Mouse (Mus musculus): ENCODE measurements at regions not wholly inside any gene's neighbourhood (a gene's known extent, or its start where the extent isn't known, plus 50 kb on each side); places are given as distances from the start of the nearest gene placed in this dataset.

GRCm38 (mm10) chr16:52601068-52601829 lies 147.4 kb upstream of the Alcam start:
- Histone ChIP-seq H3K4me3 (no peak overlapping the region), H3K9me3 (0 out of 2 replicates have a peak, but pooled peaks cover 5% of the 10 kb centered on the region), H3K9ac (no peak overlapping the region), H3K4me2 (no peak overlapping the region), H3K36me3 (no peaks in the 10 kb centered on the region), H3K27ac (replicated peaks) (no peak overlapping the region), H3K27me3 (no peaks in the 10 kb centered on the region), H3K4me1 (replicated peaks) (0 out of 2 replicates have a peak, but pooled peaks cover 5% of the 10 kb centered on the region)
- 53% methylated on average over 8 of the region's 8 CpGs for WGBS
- peak; percentile 50; the same call in 1 of the 2 replicates for ATAC-seq (ENCODE audit: low read depth)

- Histone ChIP-seq H3K27me3 (no peaks in the 10 kb centered on the region), H3K4me1 (replicated peaks) (0 out of 2 replicates have a peak, but pooled peaks cover 5% of the 10 kb centered on the region), H3K9ac (no peak overlapping the region), H3K27ac (replicated peaks) (no peak overlapping the region), H3K9me3 (no peaks in the 10 kb centered on the region), H3K4me3 (no peak overlapping the region), H3K36me3 (no peaks in the 10 kb centered on the region), H3K4me2 (no peak overlapping the region)
- WGBS = 67% methylated on average over 1 of the region's 1 CpGs
- no peak for ATAC-seq (ENCODE audit: low read depth)
Observed at GRCm38 (mm10) chr16:52598232-52598631, 144.4 kb upstream of the Alcam start.

- no peak overlapping the region for H3K9ac ChIP-seq
- no peak overlapping the region for H3K4me3 ChIP-seq
- no peak overlapping the region for H3K4me2 ChIP-seq
- H3K9me3 ChIP-seq = no peaks in the 10 kb centered on the region
- no peaks in the 10 kb centered on the region for H3K27me3 ChIP-seq
- ATAC-seq (ENCODE audit: low read depth) = peak; percentile 40; the same call in 1 of the 2 replicates
- WGBS = 58% methylated on average over 7 of the region's 7 CpGs
- H3K4me1 ChIP-seq (replicated peaks) = 0 out of 2 replicates have a peak, but pooled peaks cover 5% of the 10 kb centered on the region
- H3K27ac ChIP-seq (replicated peaks) = no peak overlapping the region
- H3K36me3 ChIP-seq = no peaks in the 10 kb centered on the region
Observed at GRCm38 (mm10) chr16:52597181-52597580, 143.3 kb upstream of the Alcam start.

DNA sequence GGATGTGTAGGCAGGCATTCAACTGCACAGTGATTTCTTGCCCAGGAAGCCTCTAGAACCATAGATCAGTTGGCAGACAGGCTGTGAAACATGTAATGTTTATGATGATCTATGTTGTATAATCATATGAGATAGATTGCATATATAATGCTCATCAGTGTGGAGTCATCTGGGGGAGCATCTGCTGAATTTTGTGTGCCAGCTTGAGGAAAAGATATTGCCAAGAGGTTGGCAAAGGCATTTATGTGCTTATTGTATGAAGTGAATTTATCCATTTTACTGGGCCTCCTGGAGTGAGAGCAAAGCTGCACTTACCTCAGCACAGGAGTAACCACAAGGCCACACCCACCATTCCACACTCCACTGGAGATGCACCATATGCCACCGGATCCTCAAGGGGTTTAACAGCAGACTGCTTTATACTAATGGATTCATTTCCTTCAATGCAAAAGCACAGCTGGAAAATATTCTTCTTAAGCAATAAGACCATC lies 134.5 kb upstream of the Alcam start:
- no peaks in the 10 kb centered on the region for H3K4me1 ChIP-seq (replicated peaks)
- no peak overlapping the region for H3K4me3 ChIP-seq
- H3K9ac ChIP-seq = no peak overlapping the region
- H3K4me2 ChIP-seq = no peak overlapping the region
- H3K9me3 ChIP-seq = no peaks in the 10 kb centered on the region
- no peak overlapping the region for H3K27ac ChIP-seq (replicated peaks)
- no peaks in the 10 kb centered on the region for H3K27me3 ChIP-seq
- no peaks in the 10 kb centered on the region for H3K36me3 ChIP-seq
- 59% methylated on average over 1 of the region's 1 CpGs for WGBS
- peak; percentile 80 for ATAC-seq (ENCODE audit: low read depth)

DNA sequence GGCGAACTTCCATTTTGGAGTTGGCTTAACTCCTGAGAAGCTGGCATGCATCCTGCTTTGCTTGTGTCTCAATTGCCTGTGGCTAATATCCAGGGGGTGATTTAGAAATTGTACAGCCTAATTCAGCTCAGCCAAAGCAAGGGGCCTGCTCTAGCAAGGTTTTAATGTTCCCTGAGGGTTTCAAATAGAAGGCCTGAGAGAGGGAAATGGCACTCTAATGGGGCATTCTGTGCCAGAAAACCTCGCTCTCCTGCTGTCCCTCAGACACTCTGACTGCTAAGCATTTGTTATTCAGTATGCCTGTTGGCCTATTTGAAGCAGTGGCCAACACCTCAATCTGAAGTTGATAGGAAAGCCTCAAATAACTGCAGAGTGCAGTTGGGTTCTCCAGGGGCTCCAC lies 115.2 kb upstream of the Alcam start:
- H3K27ac ChIP-seq (replicated peaks) = no peak overlapping the region
- H3K9ac ChIP-seq = no peak overlapping the region
- no peaks in the 10 kb centered on the region for H3K9me3 ChIP-seq
- peak; percentile 40; the same call in 1 of the 2 replicates for ATAC-seq (ENCODE audit: low read depth)
- no peaks in the 10 kb centered on the region for H3K36me3 ChIP-seq
- H3K4me3 ChIP-seq = no peak overlapping the region
- no peaks in the 10 kb centered on the region for H3K27me3 ChIP-seq
- H3K4me2 ChIP-seq = no peak overlapping the region
- 47% methylated on average over 2 of the region's 2 CpGs for WGBS
- 0 out of 2 replicates have a peak, but pooled peaks cover 7% of the 10 kb centered on the region for H3K4me1 ChIP-seq (replicated peaks)

DNA sequence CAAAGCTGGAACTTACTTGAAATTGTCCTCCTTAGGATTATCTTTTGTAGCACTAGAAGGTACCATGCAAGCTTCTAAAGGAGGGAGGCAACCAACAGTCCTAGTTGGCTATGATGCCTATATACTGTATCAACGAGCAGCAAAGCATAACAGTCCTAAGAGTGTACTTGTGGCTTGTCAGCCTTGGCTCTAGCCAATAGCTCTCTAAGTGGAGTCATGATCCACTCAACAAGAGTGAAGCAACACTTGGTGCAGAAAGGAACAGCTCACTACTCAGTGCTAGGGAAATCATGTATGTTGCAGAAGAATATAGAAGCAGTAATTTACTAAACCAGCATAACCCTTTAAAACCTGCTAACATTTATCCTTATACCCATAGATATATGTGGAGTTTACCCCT lies 82.4 kb upstream of the Alcam start:
- Histone ChIP-seq H3K4me3 (no peak overlapping the region), H3K27me3 (no peaks in the 10 kb centered on the region), H3K36me3 (no peaks in the 10 kb centered on the region), H3K9ac (no peak overlapping the region), H3K4me1 (replicated peaks) (no peaks in the 10 kb centered on the region), H3K4me2 (no peak overlapping the region), H3K9me3 (no peaks in the 10 kb centered on the region), H3K27ac (replicated peaks) (no peak overlapping the region)
- WGBS = 82% methylated on average over 1 of the region's 1 CpGs
- ATAC-seq (ENCODE audit: low read depth) = no peak

- Histone ChIP-seq H3K4me3 (no peak overlapping the region), H3K27me3 (no peaks in the 10 kb centered on the region), H3K36me3 (no peaks in the 10 kb centered on the region), H3K9me3 (no peaks in the 10 kb centered on the region), H3K9ac (no peak overlapping the region), H3K4me1 (replicated peaks) (no peaks in the 10 kb centered on the region), H3K4me2 (no peak overlapping the region), H3K27ac (replicated peaks) (no peak overlapping the region)
- no peak for ATAC-seq (ENCODE audit: low read depth)
- 85% methylated on average over 1 of the region's 1 CpGs for WGBS
Observed at GRCm38 (mm10) chr16:52534601-52535000, 80.7 kb upstream of the Alcam start.

- 0 out of 2 replicates have a peak, but pooled peaks have one; percentile 63 for ATAC-seq (ENCODE audit: low read depth)
- Histone ChIP-seq H3K27ac (replicated peaks) (no peak overlapping the region), H3K4me1 (replicated peaks) (no peaks in the 10 kb centered on the region), H3K4me2 (no peak overlapping the region), H3K9me3 (no peaks in the 10 kb centered on the region), H3K9ac (no peak overlapping the region), H3K27me3 (no peaks in the 10 kb centered on the region), H3K36me3 (no peaks in the 10 kb centered on the region), H3K4me3 (no peak overlapping the region)
- WGBS = 63% methylated on average over 1 of the region's 1 CpGs
Observed at GRCm38 (mm10) chr16:52532475-52533083, 78.7 kb upstream of the Alcam start.

DNA sequence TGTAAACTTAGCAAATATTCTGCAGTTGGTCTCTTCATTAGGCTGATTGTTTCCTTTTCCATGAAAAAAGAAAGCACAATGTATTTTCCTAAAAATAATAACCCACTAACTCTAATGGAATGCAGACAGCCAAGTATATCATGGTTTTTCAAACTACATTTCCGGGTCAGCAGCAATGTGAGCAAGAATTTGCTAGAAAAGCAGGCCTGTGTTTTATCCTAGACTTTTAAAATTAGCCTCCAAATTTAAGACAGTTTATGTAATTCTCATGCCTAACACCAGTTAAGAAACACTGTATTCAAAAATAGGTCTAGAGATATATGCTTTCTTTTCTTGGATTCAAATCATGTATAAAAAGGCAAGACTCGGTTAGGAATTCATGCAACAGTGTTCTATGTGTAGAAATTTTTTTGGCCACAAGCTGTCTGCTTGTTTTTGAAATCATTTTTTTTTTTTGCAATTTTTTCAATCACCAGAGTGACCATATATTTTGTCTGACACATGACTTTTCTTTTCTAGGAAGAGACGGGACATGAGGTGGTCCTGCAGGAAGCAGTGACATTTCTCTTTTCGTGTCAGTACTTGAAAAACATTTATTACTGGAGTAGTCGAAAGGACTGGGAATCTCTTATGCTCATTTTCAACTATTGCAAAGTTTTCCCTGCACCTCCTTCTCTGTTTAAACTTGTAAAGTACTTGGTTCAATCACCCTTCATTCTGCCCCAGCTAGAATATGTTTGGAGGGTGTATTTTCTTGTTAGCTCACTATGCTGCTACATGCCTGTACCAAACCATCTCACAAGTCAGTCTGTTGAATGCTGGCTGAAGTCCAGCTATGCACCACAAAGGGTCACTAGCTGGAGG lies 59.9 kb upstream of the Alcam start:
- H3K9me3 ChIP-seq = no peaks in the 10 kb centered on the region
- H3K4me2 ChIP-seq = no peak overlapping the region
- WGBS = 81% methylated on average over 5 of the region's 5 CpGs
- no peak overlapping the region for H3K9ac ChIP-seq
- H3K27me3 ChIP-seq = no peaks in the 10 kb centered on the region
- no peaks in the 10 kb centered on the region for H3K4me1 ChIP-seq (replicated peaks)
- no peak overlapping the region for H3K27ac ChIP-seq (replicated peaks)
- ATAC-seq (ENCODE audit: low read depth) = no peak
- no peaks in the 10 kb centered on the region for H3K36me3 ChIP-seq
- H3K4me3 ChIP-seq = no peak overlapping the region

DNA sequence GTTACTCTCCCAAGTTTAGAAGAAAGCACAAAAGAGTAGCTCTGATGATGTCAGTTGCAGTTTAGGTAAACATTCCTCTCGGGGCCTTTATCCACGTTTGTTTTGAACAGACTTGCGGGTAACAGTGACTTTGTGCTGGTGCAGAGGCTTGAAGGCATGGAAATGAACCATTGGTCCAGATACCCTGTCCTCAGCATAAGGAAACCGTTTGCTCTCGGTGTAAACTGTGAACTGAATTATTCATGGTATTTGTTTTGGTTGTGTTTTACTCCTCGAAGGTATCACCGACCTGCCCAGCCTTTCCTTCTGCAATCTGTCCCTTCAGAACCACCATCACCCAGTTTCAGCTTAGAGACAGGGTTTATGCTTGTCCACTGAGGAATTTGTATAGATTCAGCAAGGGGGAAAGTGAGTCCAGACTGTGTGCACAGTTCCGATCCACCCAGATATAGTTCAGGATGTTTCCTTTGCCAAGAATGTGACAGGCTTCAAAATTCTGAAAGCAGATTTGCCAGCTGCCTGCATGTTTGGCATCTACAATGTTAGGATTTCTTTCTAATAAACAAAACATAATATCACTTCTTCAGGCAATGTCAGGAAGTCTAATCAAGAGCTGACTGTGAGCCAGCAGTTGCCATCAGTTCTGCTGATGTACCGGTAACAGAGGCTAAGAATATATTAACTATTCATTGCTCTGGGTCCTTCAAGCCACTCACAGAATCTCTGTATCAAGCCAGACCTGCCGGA lies 54.9 kb upstream of the Alcam start:
- no peaks in the 10 kb centered on the region for H3K4me1 ChIP-seq (replicated peaks)
- ATAC-seq (ENCODE audit: low read depth) = no peak
- WGBS = 77% methylated on average over 10 of the region's 10 CpGs

More for the DNA sequence above, 54.9 kb upstream of the Alcam start:
- no peak overlapping the region for H3K4me3 ChIP-seq
- H3K36me3 ChIP-seq = no peaks in the 10 kb centered on the region
- H3K27me3 ChIP-seq = no peaks in the 10 kb centered on the region
- H3K9me3 ChIP-seq = no peaks in the 10 kb centered on the region
- H3K27ac ChIP-seq (replicated peaks) = no peak overlapping the region
- H3K9ac ChIP-seq = no peak overlapping the region
- H3K4me2 ChIP-seq = no peak overlapping the region

Data from neural tube, embryonic 13.5 days (tissue).